9 mouse cellular contexts compared by ENCODE assay signal in genomic region chr19:42146276-42147010, GRCm38 (mm10). TPM values are rescaled to one million over a fixed set of nuclear protein-coding genes. Genes with fewer than 3 reads are reported as not detected.
DNase-seq lines count a peak whose midpoint lies in the region; ATAC-seq and TF ChIP-seq lines count a peak whose summit lies in the region.
"Had no signal": no experiment of that assay in that cellular context is flagged by ENCODE, and none has a peak within 500 bp of the region (broad histone marks: within the 10 kb centered on the region; RNA-seq: fewer than 3 reads in every experiment).

No protein-coding gene starts in this region.

- no peaks in the 10 kb centered on the region for H3K9me3 ChIP-seq in hindbrain, embryonic 12.5 days (replicated peaks)
- H3K9me3 ChIP-seq in hindbrain, embryonic 11.5 days (ENCODE audit: control insufficient read depth, low read length) = no peaks in the 10 kb centered on the region
- H3K9me3 ChIP-seq in embryonic facial prominence, embryonic 10.5 days = no peaks in the 10 kb centered on the region
- no peaks in the 10 kb centered on the region for H3K9me3 ChIP-seq in hindbrain, postnatal 0 days (ENCODE audit: low read length)

- 92% methylated on average over 9 of the region's 9 CpGs for WGBS in hindbrain, embryonic 12.5 days
- WGBS in hindbrain, embryonic 11.5 days = 88% methylated on average over 9 of the region's 9 CpGs
- WGBS in embryonic facial prominence, embryonic 10.5 days = 87% methylated on average over 9 of the region's 9 CpGs
- WGBS in hindbrain, postnatal 0 days = 88% methylated on average over 9 of the region's 9 CpGs
- WGBS in macrophage (ENCODE audit: missing documents) = 92% methylated on average over 9 of the region's 9 CpGs

- 0 out of 2 replicates have a peak overlapping the region, but pooled peaks have one; percentile 60 for H3K4me3 ChIP-seq in hindbrain, embryonic 12.5 days
- no peak overlapping the region; the same call in 1 of the 2 replicates for H3K4me3 ChIP-seq in hindbrain, embryonic 11.5 days (ENCODE audit: low read depth, low read length)
- H3K4me3 ChIP-seq in embryonic facial prominence, embryonic 10.5 days = peak overlapping the region; percentile 76
- H3K4me3 ChIP-seq in hindbrain, postnatal 0 days (ENCODE audit: low read length) = no peak overlapping the region
- H3K4me3 ChIP-seq in macrophage (ENCODE audit: inconsistent target) = no peak overlapping the region

- peak overlapping the region; percentile 75 for H3K9ac ChIP-seq in hindbrain, embryonic 12.5 days
- H3K9ac ChIP-seq in hindbrain, embryonic 11.5 days (ENCODE audit: low read depth, low read length) = no peak overlapping the region
- H3K9ac ChIP-seq in hindbrain, postnatal 0 days (replicated peaks; ENCODE audit: low read length) = no peak overlapping the region

- H3K27ac ChIP-seq in hindbrain, embryonic 12.5 days = 0 out of 2 replicates have a peak overlapping the region, but pooled peaks have one; percentile 40
- H3K27ac ChIP-seq in hindbrain, embryonic 11.5 days (ENCODE audit: low read depth, low read length) = no peak overlapping the region
- H3K27ac ChIP-seq in embryonic facial prominence, embryonic 10.5 days (replicated peaks) = peak overlapping the region; percentile 89; the same call in 1 of the 2 replicates
- H3K27ac ChIP-seq in hindbrain, postnatal 0 days = peak overlapping the region; percentile 74
- peak overlapping the region; percentile 27 for H3K27ac ChIP-seq in macrophage

- no peak for TF ChIP-seq CTCF in hindbrain, postnatal 0 days (IDR thresholded peaks at IDR 0.05; ENCODE audit: low read depth)

- H3K79me2 ChIP-seq in macrophage (ENCODE audit: inconsistent target) = peaks cover 6% of the 10 kb centered on the region; the same call in 1 of the 2 replicates

- H3K4me1 ChIP-seq in hindbrain, embryonic 12.5 days = peaks cover 21% of the 10 kb centered on the region
- peaks cover 3% of the 10 kb centered on the region; the same call in 1 of the 2 replicates for H3K4me1 ChIP-seq in hindbrain, embryonic 11.5 days (replicated peaks; ENCODE audit: control insufficient read depth, insufficient read depth, low read length)
- peaks cover 31% of the 10 kb centered on the region for H3K4me1 ChIP-seq in embryonic facial prominence, embryonic 10.5 days
- H3K4me1 ChIP-seq in hindbrain, postnatal 0 days (ENCODE audit: insufficient read depth, low read length) = 0 out of 2 replicates have a peak, but pooled peaks cover 4% of the 10 kb centered on the region

- no peaks in the 10 kb centered on the region for H3K36me3 ChIP-seq in hindbrain, embryonic 12.5 days
- H3K36me3 ChIP-seq in hindbrain, embryonic 11.5 days (ENCODE audit: control insufficient read depth, insufficient read depth, low read length) = no peaks in the 10 kb centered on the region
- H3K36me3 ChIP-seq in embryonic facial prominence, embryonic 10.5 days (replicated peaks) = no peaks in the 10 kb centered on the region
- no peaks in the 10 kb centered on the region for H3K36me3 ChIP-seq in hindbrain, postnatal 0 days (ENCODE audit: insufficient read depth, low read length)
- H3K36me3 ChIP-seq in macrophage (ENCODE audit: inconsistent target) = no peaks in the 10 kb centered on the region

- no peak for ATAC-seq in hindbrain, embryonic 12.5 days (ENCODE audit: low FRiP score)
- ATAC-seq in hindbrain, embryonic 11.5 days (ENCODE audit: low FRiP score) = no peak
- ATAC-seq in hindbrain, postnatal 0 days = no peak
- ATAC-seq in cerebellum, adult (ENCODE audit: insufficient number of reproducible peaks, low FRiP score, low TSS enrichment) = no peak

- H3K4me2 ChIP-seq in hindbrain, embryonic 12.5 days (replicated peaks) = peak overlapping the region; percentile 79; the same call in 1 of the 2 replicates
- H3K4me2 ChIP-seq in hindbrain, embryonic 11.5 days (replicated peaks; ENCODE audit: low read depth, low read length) = no peak overlapping the region
- H3K4me2 ChIP-seq in hindbrain, postnatal 0 days (ENCODE audit: low read depth, low read length) = no peak overlapping the region

- peaks cover 43% of the 10 kb centered on the region for H3K27me3 ChIP-seq in hindbrain, embryonic 12.5 days
- peaks cover 13% of the 10 kb centered on the region for H3K27me3 ChIP-seq in hindbrain, embryonic 11.5 days (ENCODE audit: control insufficient read depth, insufficient read depth, low read length)
- peaks cover 47% of the 10 kb centered on the region for H3K27me3 ChIP-seq in embryonic facial prominence, embryonic 10.5 days (replicated peaks; ENCODE audit: low read depth, poor library complexity, severe bottlenecking)
- H3K27me3 ChIP-seq in hindbrain, postnatal 0 days (ENCODE audit: insufficient read depth, low read length) = no peaks in the 10 kb centered on the region

- no peak for DNase-seq in hindbrain, embryonic 11.5 days (ENCODE audit: low spot score)
- no peak for DNase-seq in embryonic facial prominence, embryonic 10.5 days (ENCODE audit: low spot score)
- no peak for DNase-seq in hindbrain, postnatal 0 days (ENCODE audit: low spot score)
- DNase-seq in frontal cortex, postnatal 36 days (ENCODE audit: low spot score in 2 of 2) = no peak
- DNase-seq in gastrocnemius, postnatal 10 days = no peak

RNA-seq across cellular contexts. Expression of gene Marveld1, which starts 0.8 kb away (rescaled TPM):
- polyA plus RNA-seq in hindbrain, embryonic 12.5 days (2016; fragmentation: Nextera tagmentation; extraction: Ambion mirVana) = 9.7 and 11.6 TPM in 2 replicates
- polyA plus RNA-seq in hindbrain, embryonic 11.5 days (2014; fragmentation: Nextera tagmentation; extraction: Ambion mirVana) = 6.4 and 6.9 TPM in 2 replicates
- 3.9 and 4.0 TPM in 2 replicates for polyA plus RNA-seq in embryonic facial prominence, embryonic 10.5 days (2016; fragmentation: Nextera tagmentation; extraction: Ambion mirVana)
- total RNA-seq in hindbrain, postnatal 0 days (2014; rRNA removed) = 14.0 and 16.5 TPM in 2 replicates
- polyA plus RNA-seq in hindbrain, postnatal 0 days (2015; fragmentation: Nextera tagmentation; extraction: Ambion mirVana) = 2.8 and 3.2 TPM in 2 replicates
- total RNA-seq in macrophage (2018; cell fraction: chromatin; rRNA removed) = 1 to 10 TPM in 21 of 26 experiments, under 1 TPM in 5; 0.34 to 8.7 (median 1.7) TPM
- total RNA-seq in macrophage (2018; cell fraction: cytosol; rRNA removed) = 1 to 10 TPM; 1.9 to 9.0 (median 3.2) TPM
- 10 to 100 TPM in 3 of 26 experiments, 1 to 10 TPM in 23; 1.9 to 15.2 (median 3.9) TPM for total RNA-seq in macrophage (2018; cell fraction: nucleus; rRNA removed)
- 2.9 to 12.9 TPM (median 8.4 TPM) in 3 replicates for polyA plus RNA-seq in macrophage (2018)
- total RNA-seq in gastrocnemius, postnatal 10 days (2021) = 10 to 100 TPM; 16.9 to 23.5 TPM

RNA-seq across cellular contexts. Expression of gene Zfyve27, which starts 17.3 kb away (rescaled TPM):
- 53.6 and 55.2 TPM in 2 replicates for polyA plus RNA-seq in hindbrain, embryonic 12.5 days (2016; fragmentation: Nextera tagmentation; extraction: Ambion mirVana)
- polyA plus RNA-seq in hindbrain, embryonic 11.5 days (2014; fragmentation: Nextera tagmentation; extraction: Ambion mirVana) = 17.8 and 18.4 TPM in 2 replicates
- polyA plus RNA-seq in embryonic facial prominence, embryonic 10.5 days (2016; fragmentation: Nextera tagmentation; extraction: Ambion mirVana) = 32.0 and 33.0 TPM in 2 replicates
- 90.9 and 95.0 TPM in 2 replicates for total RNA-seq in hindbrain, postnatal 0 days (2014; rRNA removed)
- polyA plus RNA-seq in hindbrain, postnatal 0 days (2015; fragmentation: Nextera tagmentation; extraction: Ambion mirVana) = 45.1 and 48.9 TPM in 2 replicates
- total RNA-seq in macrophage (2018; cell fraction: chromatin; rRNA removed) = 100 to 1,000 TPM in 25 of 26 experiments, 10 to 100 TPM in 1; 94.8 to 230 (median 183) TPM
- 10 to 100 TPM; 11.2 to 23.1 (median 16.7) TPM for total RNA-seq in macrophage (2018; cell fraction: cytosol; rRNA removed)
- total RNA-seq in macrophage (2018; cell fraction: nucleus; rRNA removed) = 100 to 1,000 TPM in 6 of 26 experiments, 10 to 100 TPM in 20; 55.3 to 113 (median 81.8) TPM
- polyA plus RNA-seq in macrophage (2018) = 10.8 to 19.0 TPM (median 16.4 TPM) in 3 replicates
- total RNA-seq in gastrocnemius, postnatal 10 days (2021) = 10 to 100 TPM; 12.5 to 17.4 TPM

RNA-seq across cellular contexts. Expression of gene Avpi1, which starts 17.6 kb away (rescaled TPM):
- 11.8 and 13.5 TPM in 2 replicates for polyA plus RNA-seq in hindbrain, embryonic 12.5 days (2016; fragmentation: Nextera tagmentation; extraction: Ambion mirVana)
- polyA plus RNA-seq in hindbrain, embryonic 11.5 days (2014; fragmentation: Nextera tagmentation; extraction: Ambion mirVana) = 11.0 and 14.1 TPM in 2 replicates
- polyA plus RNA-seq in embryonic facial prominence, embryonic 10.5 days (2016; fragmentation: Nextera tagmentation; extraction: Ambion mirVana) = 23.5 and 24.5 TPM in 2 replicates
- 13.5 and 23.7 TPM in 2 replicates for total RNA-seq in hindbrain, postnatal 0 days (2014; rRNA removed)
- polyA plus RNA-seq in hindbrain, postnatal 0 days (2015; fragmentation: Nextera tagmentation; extraction: Ambion mirVana) = 16.4 and 18.0 TPM in 2 replicates
- 1 to 10 TPM in 4 of 26 experiments, under 1 TPM in 2, not detected in 20; 0.63 to 3.3 (median 1.4) TPM for total RNA-seq in macrophage (2018; cell fraction: chromatin; rRNA removed)
- 1 to 10 TPM; 1.1 to 8.4 (median 3.7) TPM for total RNA-seq in macrophage (2018; cell fraction: cytosol; rRNA removed)
- 1 to 10 TPM in 12 of 26 experiments, under 1 TPM in 10, not detected in 4; 0.46 to 3.4 (median 1.0) TPM for total RNA-seq in macrophage (2018; cell fraction: nucleus; rRNA removed)
- polyA plus RNA-seq in macrophage (2018) = 3.0 to 9.5 TPM (median 6.7 TPM) in 3 replicates
- total RNA-seq in gastrocnemius, postnatal 10 days (2021) = 10 to 100 TPM in 1 of 2 experiments, 1 to 10 TPM in 1; 8.3 to 10.3 TPM

RNA-seq across cellular contexts. Expression of gene Sfrp5, which starts 55.6 kb away (rescaled TPM):
- polyA plus RNA-seq in hindbrain, embryonic 12.5 days (2016; fragmentation: Nextera tagmentation; extraction: Ambion mirVana) = 1.5 and 1.9 TPM in 2 replicates
- polyA plus RNA-seq in hindbrain, embryonic 11.5 days (2014; fragmentation: Nextera tagmentation; extraction: Ambion mirVana) = 0.80 and 0.85 TPM in 2 replicates
- 0.58 and 0.72 TPM in 2 replicates for polyA plus RNA-seq in embryonic facial prominence, embryonic 10.5 days (2016; fragmentation: Nextera tagmentation; extraction: Ambion mirVana)
- 1.2 and 1.8 TPM in 2 replicates for total RNA-seq in hindbrain, postnatal 0 days (2014; rRNA removed)
- polyA plus RNA-seq in hindbrain, postnatal 0 days (2015; fragmentation: Nextera tagmentation; extraction: Ambion mirVana) = 1.6 and 2.0 TPM in 2 replicates
- total RNA-seq in macrophage (2018; cell fraction: chromatin; rRNA removed) = not detected
- total RNA-seq in macrophage (2018; cell fraction: cytosol; rRNA removed) = under 1 TPM in 21 of 26 experiments, not detected in 5; 0.06 to 0.92 (median 0.33) TPM
- total RNA-seq in macrophage (2018; cell fraction: nucleus; rRNA removed) = under 1 TPM in 7 of 26 experiments, not detected in 19; 0.30 to 0.89 (median 0.50) TPM
- polyA plus RNA-seq in macrophage (2018) = 0.16 to 0.81 TPM in 2 of 3 replicates, not detected in the other
- total RNA-seq in gastrocnemius, postnatal 10 days (2021) = 1 to 10 TPM; 5.7 to 6.8 TPM
- total RNA-seq: MEL had no signal

RNA-seq across cellular contexts. Expression of gene Pi4k2a, which starts 56.2 kb away (rescaled TPM):
- 35.3 and 39.4 TPM in 2 replicates for polyA plus RNA-seq in hindbrain, embryonic 12.5 days (2016; fragmentation: Nextera tagmentation; extraction: Ambion mirVana)
- 20.9 and 23.6 TPM in 2 replicates for polyA plus RNA-seq in hindbrain, embryonic 11.5 days (2014; fragmentation: Nextera tagmentation; extraction: Ambion mirVana)
- polyA plus RNA-seq in embryonic facial prominence, embryonic 10.5 days (2016; fragmentation: Nextera tagmentation; extraction: Ambion mirVana) = 28.0 and 30.2 TPM in 2 replicates
- total RNA-seq in hindbrain, postnatal 0 days (2014; rRNA removed) = 18.3 and 21.7 TPM in 2 replicates
- polyA plus RNA-seq in hindbrain, postnatal 0 days (2015; fragmentation: Nextera tagmentation; extraction: Ambion mirVana) = 33.9 and 36.4 TPM in 2 replicates
- total RNA-seq in macrophage (2018; cell fraction: chromatin; rRNA removed) = 100 to 1,000 TPM in 23 of 26 experiments, 10 to 100 TPM in 3; 84.4 to 383 (median 149) TPM
- total RNA-seq in macrophage (2018; cell fraction: cytosol; rRNA removed) = 100 to 1,000 TPM in 10 of 26 experiments, 10 to 100 TPM in 16; 76.0 to 130 (median 96.6) TPM
- total RNA-seq in macrophage (2018; cell fraction: nucleus; rRNA removed) = 100 to 1,000 TPM; 100 to 448 (median 137) TPM
- 62.5 to 98.7 TPM (median 75.6 TPM) in 3 replicates for polyA plus RNA-seq in macrophage (2018)
- 10 to 100 TPM; 13.3 to 14.7 TPM for total RNA-seq in gastrocnemius, postnatal 10 days (2021)

Comparison
In these comparisons a context has a peak if more than half of its experiments do, and no peak if none do; other contexts are left out.
1. H3K4me3 ChIP-seq: peak in hindbrain, embryonic 12.5 days (single experiment) and embryonic facial prominence, embryonic 10.5 days (single experiment); none in hindbrain, embryonic 11.5 days (single experiment), hindbrain, postnatal 0 days (single experiment) and macrophage (single experiment).